Mouse (Mus musculus) liver, adult 2 months (tissue): Measurements from ENCODE around the gene Dhrs7. TPM values are rescaled to one million over a fixed set of nuclear protein-coding genes. Genes with fewer than 3 reads are reported as not detected.

Experiments used
- DNase-seq: peaks from one replicate; pipeline ENCODE4 v3.0.0-alpha.2; 2011; ENCODE audit warnings: low read depth, low spot score; ENCODE audit errors: extremely low read depth
- H3K27ac ChIP-seq: fragments of 200-500 bp; replicated peaks from 2 replicates; pipeline ENCODE4 v1.5.1; 2012; ENCODE audit warnings: low read depth, mild to moderate bottlenecking, control low read depth, inconsistent platforms, low read length; ENCODE audit not compliant: insufficient read depth
- H3K27me3 ChIP-seq: fragments of 200-500 bp; 2 replicates; pipeline ENCODE4 v1.6.1; 2012; ENCODE audit warnings: mild to moderate bottlenecking, moderate library complexity, low read length, inconsistent platforms; ENCODE audit not compliant: control insufficient read depth, insufficient read depth
- H3K36me3 ChIP-seq: fragments of 200-500 bp; 2 replicates; pipeline ENCODE4 v1.6.1; 2012; ENCODE audit warnings: low read length, inconsistent platforms; ENCODE audit not compliant: control insufficient read depth, insufficient read depth
- H3K4me1 ChIP-seq: fragments of 200-500 bp; 2 replicates; pipeline ENCODE4 v1.6.1; 2011; ENCODE audit warnings: low read length; ENCODE audit not compliant: control insufficient read depth, insufficient read depth
- H3K4me3 ChIP-seq: fragments of 200-500 bp; 2 replicates; pipeline ENCODE4 v1.5.1; 2011; ENCODE audit warnings: low read depth, mild to moderate bottlenecking, control low read depth, low read length, moderate library complexity; ENCODE audit not compliant: insufficient read depth
- H3K79me2 ChIP-seq: fragments of 200-500 bp; 2 replicates; pipeline ENCODE4 v1.6.1; 2012; ENCODE audit warnings: inconsistent platforms, mild to moderate bottlenecking, low read length, moderate library complexity; ENCODE audit not compliant: control insufficient read depth, insufficient read depth
- H3K9ac ChIP-seq: fragments of 200-500 bp; 2 replicates; pipeline ENCODE4 v1.6.1; 2012; ENCODE audit warnings: low read depth, mild to moderate bottlenecking, control low read depth, inconsistent platforms, low read length
- CTCF ChIP-seq: fragments of 200-500 bp; IDR thresholded peaks from 2 replicates; pipeline ENCODE4 v1.5.1; 2011; ENCODE audit warnings: low read depth, low read length, control low read depth
- POLR2A ChIP-seq: fragments of 200-500 bp; IDR thresholded peaks from 2 replicates; pipeline ENCODE4 v1.6.1; 2011; ENCODE audit warnings: low read length, control low read depth; ENCODE audit not compliant: insufficient read depth; ENCODE audit errors: extremely low read depth
- WGBS: fragments of 180-500 bp; shearing (Covaris S2); methylation state at CpG from one replicate; pipeline ENCODE4 v1.1.7; 2018; 5-methylcytosine and 5-hydroxymethylcytosine counted together
- polyA plus RNA-seq: library from polyadenylated mRNA; depleted of rRNA; stranded (reverse); fragments of >200 nt; gene quantifications from 2 replicates; pipeline ENCODE4 v1.2.3, GENCODE M21; 2012; rRNA removed
- total RNA-seq: library from RNA; depleted of rRNA; stranded (reverse); fragments of >200 nt; gene quantifications from 2 replicates; pipeline ENCODE4 v1.2.3, GENCODE M21; 2014; rRNA removed

The Dhrs7 gene
- 58.5 and 70.3 TPM in 2 replicates for total RNA-seq
- polyA plus RNA-seq = 37.2 and 41.8 TPM in 2 replicates

DNA sequence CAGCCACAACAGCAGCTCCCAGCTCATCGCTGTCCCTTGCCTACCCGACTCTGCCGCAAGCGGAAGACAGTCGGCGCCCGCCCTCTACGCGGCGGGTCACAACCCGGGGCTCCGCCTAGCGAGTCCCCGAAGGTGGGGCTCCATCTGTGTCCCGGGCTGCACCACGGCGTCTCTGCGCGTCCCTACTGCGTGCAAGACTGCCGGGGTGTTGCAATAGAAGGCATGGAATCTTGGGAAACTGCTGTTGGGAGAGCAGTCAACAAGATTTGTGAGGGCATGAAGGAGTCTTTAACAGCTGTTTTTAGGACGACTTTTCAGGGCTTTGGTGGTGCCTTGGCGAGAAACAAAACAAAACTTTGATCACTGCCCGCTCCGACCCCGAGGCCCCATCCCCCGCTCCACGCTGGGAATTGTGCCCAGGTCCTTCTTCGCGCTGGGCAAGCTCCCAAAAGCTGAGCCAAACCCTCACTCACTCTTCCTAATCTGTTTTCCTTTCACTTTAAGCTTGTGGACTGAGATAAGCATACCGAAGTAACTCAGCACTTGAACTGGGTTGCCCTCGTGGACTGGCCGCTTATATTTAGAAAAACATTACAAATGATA lies at the start of gene Dhrs7:
Dhrs7 (minus strand) TSS at position 175 of the 603 bp plus-strand sequence.
- Histone ChIP-seq H3K9ac (peak within 1 kb of the TSS; percentile 89), H3K4me3 (peak within 1 kb of the TSS; percentile 95), H3K27ac (peak within 1 kb of the TSS; percentile 97), H3K4me1 (peaks cover 6% of the 10 kb centered on the region), H3K79me2 (no peaks in the 10 kb centered on the region; the same call in 1 of the 2 replicates), H3K36me3 (no peaks in the 10 kb centered on the region), H3K27me3 (no peaks in the 10 kb centered on the region)
- under 1% methylated on average over 33 of the region's 33 CpGs for WGBS
- TF ChIP-seq POLR2A (peak; percentile 62), CTCF (peak; percentile 36)
- peak; percentile 86 for DNase-seq

DNA sequence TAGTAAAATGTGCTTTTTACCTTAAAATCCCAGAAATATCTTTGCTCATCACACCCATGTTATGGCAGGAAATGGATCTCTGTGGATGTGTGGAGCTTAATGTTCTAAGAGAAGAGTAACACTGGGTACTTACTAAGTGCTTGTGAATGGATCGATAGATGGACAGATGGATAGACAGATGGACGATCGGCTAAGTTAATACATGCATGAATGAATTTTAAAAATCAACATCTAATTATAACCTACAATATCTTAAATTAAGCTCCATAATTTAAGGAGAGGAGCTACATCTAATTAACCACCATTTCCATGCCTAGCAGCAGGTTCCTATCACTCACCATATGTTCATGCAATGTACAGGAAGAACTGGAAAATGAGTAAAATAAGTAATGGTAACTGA lies 45.3 kb upstream of the Dhrs7 start:
- H3K36me3 ChIP-seq = no peaks in the 10 kb centered on the region
- H3K27me3 ChIP-seq = no peaks in the 10 kb centered on the region
- no peak for DNase-seq
- H3K27ac ChIP-seq = no peak overlapping the region
- no peak overlapping the region for H3K9ac ChIP-seq
- 97% methylated on average over 3 of the region's 3 CpGs for WGBS
- no peak overlapping the region for H3K4me3 ChIP-seq
- no peaks in the 10 kb centered on the region for H3K79me2 ChIP-seq
- TF ChIP-seq CTCF = no peak
- TF ChIP-seq POLR2A = no peak
- H3K4me1 ChIP-seq = no peaks in the 10 kb centered on the region

DNA sequence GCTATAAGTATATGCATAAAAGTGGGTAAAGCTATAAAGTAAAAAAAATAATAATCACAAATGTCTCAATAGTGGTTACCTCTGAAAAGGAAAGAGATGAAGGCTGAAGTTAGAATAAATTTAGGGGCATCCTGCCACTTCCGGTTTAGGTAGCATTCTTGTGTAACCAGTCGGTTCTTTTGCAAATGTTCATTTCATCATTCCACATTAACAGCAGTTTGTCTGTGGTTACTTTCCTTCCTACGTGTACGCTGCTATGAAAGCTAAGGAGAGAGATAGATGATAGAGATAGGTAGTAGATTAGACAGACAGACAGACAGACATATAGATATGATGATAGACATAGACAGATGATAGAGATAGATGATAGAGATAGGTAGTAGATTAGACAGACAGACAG lies 39.4 kb upstream of the Dhrs7 start:
- Histone ChIP-seq H3K4me3 (no peak overlapping the region), H3K79me2 (no peaks in the 10 kb centered on the region), H3K36me3 (no peaks in the 10 kb centered on the region), H3K27ac (no peak overlapping the region), H3K27me3 (no peaks in the 10 kb centered on the region), H3K4me1 (no peaks in the 10 kb centered on the region), H3K9ac (no peak overlapping the region)
- no peak for DNase-seq
- WGBS = 78% methylated on average over 4 of the region's 4 CpGs
- no peak for TF ChIP-seq POLR2A
- no peak for TF ChIP-seq CTCF

DNA sequence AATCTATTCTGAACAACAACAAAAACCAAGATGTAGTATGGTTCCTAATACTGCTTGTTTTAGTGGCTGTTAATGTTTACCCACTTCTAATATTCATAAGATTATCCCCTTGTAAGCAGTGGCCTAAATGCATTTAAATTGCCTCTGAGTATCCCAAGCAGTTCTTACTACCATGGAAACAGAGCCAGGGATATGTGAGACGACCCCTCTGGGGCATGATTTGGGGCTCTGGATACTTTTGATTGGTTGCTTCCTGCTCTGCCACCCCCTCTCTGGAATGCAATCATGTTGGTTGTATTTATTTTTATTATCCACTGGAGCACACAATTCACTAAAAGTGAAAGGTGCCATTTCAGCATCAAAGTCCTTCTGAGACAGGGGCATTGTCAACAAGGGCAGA lies 35.3 kb upstream of the Dhrs7 start:
- no peak overlapping the region for H3K27ac ChIP-seq
- 71% methylated on average over 1 of the region's 1 CpGs for WGBS
- H3K9ac ChIP-seq = no peak overlapping the region

DNA sequence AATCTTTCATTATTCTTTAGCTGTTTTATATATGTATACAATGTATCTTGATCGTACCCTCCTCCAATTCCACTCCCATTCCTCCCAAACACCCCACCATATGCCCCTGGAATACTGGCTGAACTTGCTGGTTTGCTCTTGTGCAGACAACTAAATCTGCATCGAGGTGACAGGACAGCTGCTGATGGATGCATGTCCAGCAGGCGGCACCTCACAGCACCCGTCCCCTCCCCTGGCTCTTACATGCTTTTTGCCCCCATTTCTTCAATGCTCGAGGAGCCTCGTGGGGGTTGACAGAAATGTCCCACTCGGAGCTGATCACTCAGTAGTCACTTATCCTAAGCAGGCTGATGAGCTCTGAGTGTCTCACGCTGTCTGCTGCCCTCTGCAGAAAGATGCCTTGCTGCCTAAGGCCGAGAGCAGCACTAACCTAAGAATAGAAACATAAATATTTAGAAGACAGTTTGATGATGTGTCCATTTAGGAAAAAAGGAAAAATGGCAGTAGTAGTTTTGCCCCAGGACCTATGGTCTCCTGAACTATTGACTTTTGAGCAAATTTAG lies 30.3 kb upstream of the Dhrs7 start:
- Histone ChIP-seq H3K36me3 (no peaks in the 10 kb centered on the region), H3K4me1 (peaks cover 6% of the 10 kb centered on the region), H3K79me2 (no peaks in the 10 kb centered on the region), H3K4me3 (no peak overlapping the region), H3K27me3 (no peaks in the 10 kb centered on the region), H3K27ac (no peak overlapping the region), H3K9ac (no peak overlapping the region)
- WGBS = 44% methylated on average over 9 of the region's 9 CpGs
- TF ChIP-seq POLR2A (no peak), CTCF (peak; percentile 31; the same call in 1 of the 2 replicates)
- DNase-seq = no peak

More for the DNA sequence above, 35.3 kb upstream of the Dhrs7 start:
- H3K4me1 ChIP-seq = peaks cover 1% of the 10 kb centered on the region
- no peaks in the 10 kb centered on the region for H3K36me3 ChIP-seq
- no peak overlapping the region for H3K4me3 ChIP-seq
- TF ChIP-seq POLR2A (no peak), CTCF (no peak)
- DNase-seq = no peak
- H3K79me2 ChIP-seq = no peaks in the 10 kb centered on the region
- H3K27me3 ChIP-seq = no peaks in the 10 kb centered on the region

DNA sequence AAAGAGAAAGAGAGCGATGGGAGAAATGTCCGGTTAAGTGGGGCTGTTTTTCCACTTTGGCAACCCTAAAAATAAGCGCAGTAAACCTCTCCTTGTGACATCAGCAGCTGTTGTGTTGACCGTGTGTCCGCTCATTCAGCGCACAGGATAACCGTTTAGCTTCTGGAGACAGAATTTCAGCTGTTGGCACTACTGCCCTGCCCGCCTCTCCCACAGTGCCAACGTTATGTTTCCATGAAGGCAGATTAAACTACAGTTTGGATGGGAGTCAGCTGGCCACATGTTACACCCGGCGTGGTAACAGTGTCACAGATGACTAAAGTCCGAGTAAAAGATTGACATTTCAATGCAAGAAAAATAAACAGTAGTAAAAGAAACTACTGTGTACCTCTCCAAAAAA lies 29.7 kb upstream of the Dhrs7 start:
- WGBS = 19% methylated on average over 12 of the region's 12 CpGs
- Histone ChIP-seq H3K4me1 (peaks cover 6% of the 10 kb centered on the region), H3K27me3 (no peaks in the 10 kb centered on the region), H3K36me3 (no peaks in the 10 kb centered on the region), H3K79me2 (no peaks in the 10 kb centered on the region), H3K9ac (0 out of 2 replicates have a peak overlapping the region, but pooled peaks have one; percentile 46), H3K4me3 (peak overlapping the region; percentile 20; the same call in 1 of the 2 replicates), H3K27ac (peak overlapping the region; percentile 70)
- no peak for TF ChIP-seq POLR2A
- no peak for TF ChIP-seq CTCF
- DNase-seq = peak; percentile 94
